Mouse (Mus musculus): ENCODE measurements at regions not wholly inside any gene's neighbourhood (a gene's known extent, or its start where the extent isn't known, plus 50 kb on each side); places are given as distances from the start of the nearest gene placed in this dataset.

DNA sequence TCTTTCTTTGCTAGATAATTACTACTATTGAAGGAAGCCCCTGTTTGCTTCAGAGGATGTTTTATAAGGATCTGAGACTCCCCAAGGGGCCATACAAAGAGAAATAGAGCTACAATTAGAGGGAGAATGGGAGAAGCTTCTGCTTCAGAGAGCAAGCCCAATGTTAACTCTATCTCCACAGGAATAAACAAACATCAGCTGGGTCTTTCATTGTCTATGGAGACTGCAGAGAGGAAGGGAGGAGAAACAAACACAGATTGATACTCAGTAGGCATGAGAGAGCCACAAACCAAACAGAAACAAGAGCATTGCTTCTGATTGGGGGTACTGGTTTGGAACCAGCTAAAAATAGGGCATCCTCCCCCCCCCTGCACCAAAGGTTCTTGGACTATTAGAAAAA lies 906.9 kb downstream of the Robo2 start:
- TF ChIP-seq ETS1 (IDR thresholded peaks at IDR 0.05; ENCODE audit: low read depth, low read length), result no peak
- Histone ChIP-seq H3K27ac (ENCODE audit: control insufficient read depth, low read depth, low read length) (no peak overlapping the region), H3K9me3 (replicated peaks; ENCODE audit: insufficient read depth, low read length) (no peaks in the 10 kb centered on the region), H3K4me3 (ENCODE audit: control insufficient read depth in 1 of 2, insufficient read depth in 1 of 2, low read depth in 2 of 2, low read length in 2 of 2) (no peak overlapping the region), H3K4me1 (ENCODE audit: control insufficient read depth in 1 of 2, insufficient read depth in 2 of 2, low read length in 2 of 2) (no peaks in the 10 kb centered on the region), H3K79me2 (ENCODE audit: control insufficient read depth, insufficient read depth, low read length, poor library complexity) (no peaks in the 10 kb centered on the region), H3K36me3 (ENCODE audit: control insufficient read depth in 1 of 2, insufficient read depth in 2 of 2, low read length in 2 of 2) (no peaks in the 10 kb centered on the region), H3K27me3 (ENCODE audit: control insufficient read depth in 1 of 2, insufficient read depth in 2 of 2, low read length in 2 of 2) (no peaks in the 10 kb centered on the region), H3K9ac (ENCODE audit: control insufficient read depth, low read depth, low read length, poor library complexity, severe bottlenecking) (no peak overlapping the region)
- no peak for DNase-seq (ENCODE audit: low read depth, low spot score)

DNA sequence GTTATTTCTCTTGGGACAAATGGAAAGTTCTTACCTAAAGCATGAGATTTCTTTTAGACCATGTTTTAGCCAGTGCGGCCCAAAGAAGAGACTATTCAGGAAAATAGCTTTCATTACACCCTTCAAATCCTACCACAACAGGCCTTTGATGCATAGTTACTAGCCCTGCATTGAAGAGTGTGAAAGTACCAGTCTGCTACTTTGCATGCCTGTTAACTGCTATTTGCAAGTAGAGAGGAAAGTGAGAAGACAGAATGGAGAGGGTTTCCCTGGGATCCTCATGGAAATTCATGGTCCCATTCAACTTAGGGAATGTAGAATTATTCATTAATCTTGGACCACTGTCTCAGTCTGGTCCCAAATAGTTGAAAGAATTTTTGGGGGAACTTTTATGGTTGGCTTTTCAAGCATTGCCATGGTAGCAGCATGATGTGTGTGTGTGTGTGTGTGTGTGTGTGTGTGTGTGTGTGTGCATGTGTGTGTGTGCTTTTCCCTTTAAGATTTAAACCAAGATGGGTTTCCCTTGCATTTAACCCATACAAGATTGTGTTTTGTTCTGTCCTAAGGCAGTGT lies 912.9 kb downstream of the Robo2 start:
- H3K36me3 ChIP-seq (ENCODE audit: control insufficient read depth in 1 of 2, insufficient read depth in 2 of 2, low read length in 2 of 2), result no peaks in the 10 kb centered on the region
- H3K9ac ChIP-seq (ENCODE audit: control insufficient read depth, low read depth, low read length, poor library complexity, severe bottlenecking), result no peak overlapping the region
- DNase-seq (ENCODE audit: low read depth, low spot score), result no peak
- no peak overlapping the region for H3K27ac ChIP-seq (ENCODE audit: control insufficient read depth, low read depth, low read length)
- TF ChIP-seq GABPA (IDR thresholded peaks at IDR 0.05; ENCODE audit: low read depth, low read length), result no peak
- TF ChIP-seq JUND (IDR thresholded peaks at IDR 0.05; ENCODE audit: low read depth, low read length), result no peak
- no peak for TF ChIP-seq RCOR1 (IDR thresholded peaks at IDR 0.05; ENCODE audit: low read depth, low read length)
- TF ChIP-seq EP300 (IDR thresholded peaks at IDR 0.05; ENCODE audit: low read depth in 1 of 2, low read length in 2 of 2), result no peak
- no peak for TF ChIP-seq ZC3H11A (IDR thresholded peaks at IDR 0.05; ENCODE audit: low read depth, low read length)
- no peaks in the 10 kb centered on the region for H3K4me1 ChIP-seq (ENCODE audit: control insufficient read depth in 1 of 2, insufficient read depth in 2 of 2, low read length in 2 of 2)
- no peaks in the 10 kb centered on the region for H3K27me3 ChIP-seq (ENCODE audit: control insufficient read depth in 1 of 2, insufficient read depth in 2 of 2, low read length in 2 of 2)
- H3K4me3 ChIP-seq (ENCODE audit: control insufficient read depth in 1 of 2, insufficient read depth in 1 of 2, low read depth in 2 of 2, low read length in 2 of 2), result no peak overlapping the region
- no peaks in the 10 kb centered on the region for H3K79me2 ChIP-seq (ENCODE audit: control insufficient read depth, insufficient read depth, low read length, poor library complexity)
- H3K9me3 ChIP-seq (replicated peaks; ENCODE audit: insufficient read depth, low read length), result no peaks in the 10 kb centered on the region

DNA sequence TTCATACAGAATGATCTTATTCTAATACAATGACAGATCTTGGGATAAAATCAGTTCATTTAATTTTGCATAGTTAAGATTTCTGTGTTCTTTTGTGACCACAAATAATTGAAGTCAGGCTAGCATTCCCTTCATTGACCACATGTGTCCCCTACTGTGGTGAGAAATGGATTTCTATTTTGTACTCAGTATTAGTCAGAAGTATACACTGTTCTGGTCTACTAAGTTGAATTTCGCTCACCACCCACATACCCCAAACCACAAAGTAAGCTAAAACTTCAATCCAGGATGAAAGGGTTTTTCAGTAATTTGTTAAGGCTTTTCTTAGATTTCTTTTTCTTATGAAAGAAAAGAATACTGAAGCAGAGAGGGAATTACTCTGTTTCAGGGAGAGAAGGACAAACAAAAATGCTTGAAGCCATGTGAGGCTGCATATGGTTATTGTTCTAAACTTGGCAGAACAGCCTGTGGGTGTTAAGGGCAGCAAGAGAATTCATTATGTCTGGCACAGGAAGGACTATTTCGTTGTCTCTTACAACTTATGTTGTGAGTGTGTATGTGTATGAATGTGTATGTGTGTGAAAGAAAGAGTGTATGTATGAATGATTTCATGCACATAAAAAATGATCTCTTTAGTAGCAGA lies 928.3 kb downstream of the Robo2 start:
- no peaks in the 10 kb centered on the region for H3K79me2 ChIP-seq (ENCODE audit: control insufficient read depth, insufficient read depth, low read length, poor library complexity)
- H3K27me3 ChIP-seq (ENCODE audit: control insufficient read depth in 1 of 2, insufficient read depth in 2 of 2, low read length in 2 of 2), result no peaks in the 10 kb centered on the region
- no peaks in the 10 kb centered on the region for H3K9me3 ChIP-seq (replicated peaks; ENCODE audit: insufficient read depth, low read length)
- H3K27ac ChIP-seq (ENCODE audit: control insufficient read depth, low read depth, low read length), result no peak overlapping the region
- no peak for TF ChIP-seq BHLHE40 (IDR thresholded peaks at IDR 0.05; ENCODE audit: borderline replicate concordance, low read depth, low read length)
- TF ChIP-seq MYB (IDR thresholded peaks at IDR 0.05; ENCODE audit: low read depth, low read length), result no peak
- no peak for TF ChIP-seq EP300 (IDR thresholded peaks at IDR 0.05; ENCODE audit: low read depth in 1 of 2, low read length in 2 of 2)
- TF ChIP-seq ZNF384 (IDR thresholded peaks at IDR 0.05; ENCODE audit: low read depth, low read length), result no peak
- TF ChIP-seq NRF1 (IDR thresholded peaks at IDR 0.05; ENCODE audit: insufficient read depth, low read depth, low read length, poor library complexity, severe bottlenecking), result no peak
- TF ChIP-seq NELFE (IDR thresholded peaks at IDR 0.05; ENCODE audit: low read depth, low read length), result no peak
- no peak for TF ChIP-seq ETS1 (IDR thresholded peaks at IDR 0.05; ENCODE audit: low read depth, low read length)
- no peak for TF ChIP-seq ZMIZ1 (IDR thresholded peaks at IDR 0.05; ENCODE audit: low read depth, low read length)
- TF ChIP-seq USF2 (IDR thresholded peaks at IDR 0.05; ENCODE audit: borderline replicate concordance in 1 of 2, insufficient read depth in 1 of 2, low read depth in 1 of 2, low read length in 2 of 2), result no peak
- no peak for TF ChIP-seq E2F4 (IDR thresholded peaks at IDR 0.05; ENCODE audit: borderline replicate concordance, low read depth, low read length)
- TF ChIP-seq CTCF (IDR thresholded peaks at IDR 0.05 in 2 of 3, conservative IDR thresholded peaks at IDR 0.05 in 1 of 3; ENCODE audit: control insufficient read depth in 1 of 3, insufficient read depth in 1 of 3, low read depth in 2 of 3, low read length in 3 of 3, poor library complexity in 1 of 3, severe bottlenecking in 1 of 3), result no peak
- TF ChIP-seq CHD1 (IDR thresholded peaks at IDR 0.05; ENCODE audit: low read depth, low read length), result no peak
- no peak for TF ChIP-seq MAFK (IDR thresholded peaks at IDR 0.05; ENCODE audit: borderline replicate concordance, low read depth, low read length)
- TF ChIP-seq MXI1 (IDR thresholded peaks at IDR 0.05; ENCODE audit: low read depth, low read length), result no peak
- TF ChIP-seq MYC (IDR thresholded peaks at IDR 0.05; ENCODE audit: low read depth, low read length), result no peak
- no peak for TF ChIP-seq UBTF (IDR thresholded peaks at IDR 0.05; ENCODE audit: borderline replicate concordance, insufficient read depth, low read depth, low read length)
- no peak for TF ChIP-seq ZC3H11A (IDR thresholded peaks at IDR 0.05; ENCODE audit: low read depth, low read length)
- TF ChIP-seq KAT2A (conservative IDR thresholded peaks at IDR 0.05; ENCODE audit: low read depth, low read length), result no peak
- TF ChIP-seq TCF12 (IDR thresholded peaks at IDR 0.05; ENCODE audit: low read depth, low read length), result no peak
- TF ChIP-seq TBP (IDR thresholded peaks at IDR 0.05; ENCODE audit: low read depth, low read length), result no peak
- no peaks in the 10 kb centered on the region for H3K4me1 ChIP-seq (ENCODE audit: control insufficient read depth in 1 of 2, insufficient read depth in 2 of 2, low read length in 2 of 2)
- DNase-seq (ENCODE audit: low read depth, low spot score), result no peak
- no peaks in the 10 kb centered on the region for H3K36me3 ChIP-seq (ENCODE audit: control insufficient read depth in 1 of 2, insufficient read depth in 2 of 2, low read length in 2 of 2)
- no peak overlapping the region for H3K9ac ChIP-seq (ENCODE audit: control insufficient read depth, low read depth, low read length, poor library complexity, severe bottlenecking)
- no peak overlapping the region for H3K4me3 ChIP-seq (ENCODE audit: control insufficient read depth in 1 of 2, insufficient read depth in 1 of 2, low read depth in 2 of 2, low read length in 2 of 2)

All from MEL (cell line).